Mouse (Mus musculus) brain, embryonic 14.5 days (tissue): ENCODE measurements around the gene Eed.

ENCODE experiments used
- CTCF ChIP-seq: fragments of 200-500 bp; IDR thresholded peaks from 2 replicates; pipeline ENCODE4 v1.5.1; 2012; ENCODE audit warnings: inconsistent platforms, mild to moderate bottlenecking, moderate library complexity, borderline replicate concordance; ENCODE audit not compliant: insufficient read depth, insufficient read length; ENCODE audit errors: extremely low read depth
- POLR2A ChIP-seq: fragments of 200-500 bp; IDR thresholded peaks from 2 replicates; pipeline ENCODE4 v1.6.1; 2012; ENCODE audit warnings: mild to moderate bottlenecking, inconsistent platforms, borderline replicate concordance; ENCODE audit not compliant: poor library complexity, insufficient read depth, insufficient read length, severe bottlenecking; ENCODE audit errors: extremely low read depth

- TF ChIP-seq POLR2A, result no peak
- no peak for TF ChIP-seq CTCF
Observed at GRCm38 (mm10) chr7:89975571-89975970, 5.2 kb downstream of the Eed start.
